Mouse (Mus musculus) intestine, embryonic 16.5 days (tissue): Measurements from ENCODE around the gene Chd9. TPM values are rescaled to one million over a fixed set of nuclear protein-coding genes. Genes with fewer than 3 reads are reported as not detected.

ENCODE experiments used
- ATAC-seq: fragments of 200-750 bp; cut with Nextera tagmentation; 2 replicates; pipeline ENCODE4 v1.8.0; 2017; ENCODE audit warnings: moderate TSS enrichment, moderate library complexity
- H3K27ac ChIP-seq: fragments of 300-500 bp; sonication (generic); 2 replicates; pipeline ENCODE4 v1.5.1; 2014; ENCODE audit warnings: mild to moderate bottlenecking, low read length
- H3K27me3 ChIP-seq: fragments of 300-500 bp; sonication (generic); replicated peaks from 2 replicates; pipeline ENCODE4 v1.6.1; 2014; ENCODE audit warnings: low read length, control low read depth, mixed read lengths; ENCODE audit not compliant: control insufficient read depth, insufficient read depth
- H3K36me3 ChIP-seq: fragments of 300-500 bp; sonication (generic); 2 replicates; pipeline ENCODE4 v1.6.1; 2014; ENCODE audit warnings: low read length, control low read depth; ENCODE audit not compliant: control insufficient read depth, insufficient read depth
- H3K4me1 ChIP-seq: fragments of 300-500 bp; sonication (generic); 2 replicates; pipeline ENCODE4 v1.6.1; 2014; ENCODE audit warnings: low read length, control low read depth, mixed read lengths; ENCODE audit not compliant: control insufficient read depth, insufficient read depth
- H3K4me2 ChIP-seq: fragments of 300-500 bp; sonication (generic); 2 replicates; pipeline ENCODE4 v1.6.1; 2014; ENCODE audit warnings: low read depth, low read length, control low read depth
- H3K4me3 ChIP-seq: fragments of 300-500 bp; sonication (generic); 2 replicates; pipeline ENCODE4 v1.5.1; 2014; ENCODE audit warnings: mild to moderate bottlenecking, low read length
- H3K9ac ChIP-seq: fragments of 300-500 bp; sonication (generic); 2 replicates; pipeline ENCODE4 v1.6.1; 2014; ENCODE audit warnings: low read depth, low read length
- H3K9me3 ChIP-seq: fragments of 300-500 bp; sonication (generic); 2 replicates; pipeline ENCODE4 v1.6.1; 2016; ENCODE audit warnings: low read length, control low read depth; ENCODE audit not compliant: control insufficient read depth
- WGBS: fragments of 180-500 bp; shearing (Covaris S2); extraction: QIAGEN DNeasy Blood & Tissue Kit; methylation state at CpG from one replicate; pipeline ENCODE4 v1.1.7; 2014; 5-methylcytosine and 5-hydroxymethylcytosine counted together
- polyA plus RNA-seq: library from polyadenylated mRNA; unstranded; fragments of >200 nt; fragmentation: Nextera tagmentation; extraction: Ambion mirVana; gene quantifications from 2 replicates; pipeline ENCODE4 v1.2.1, GENCODE M21; 2015

Gene Chd9
- polyA plus RNA-seq, result 283 and 397 TPM in 2 replicates

GRCm38 (mm10) chr8:90828181-90828986 lies at the start of gene Chd9:
TSS of gene Chd9 (plus strand) at chr8:90828352.
- peak within 1 kb of the TSS; percentile 85 for H3K4me2 ChIP-seq
- ATAC-seq, result peak; percentile 83
- 2% methylated on average over 39 of the region's 39 CpGs for WGBS

GRCm38 (mm10) chr8:90791616-90792015 lies 36.5 kb upstream of the Chd9 start:
- no peaks in the 10 kb centered on the region for H3K27me3 ChIP-seq
- 91% methylated on average over 1 of the region's 1 CpGs for WGBS
- H3K4me2 ChIP-seq, result no peak overlapping the region
- no peaks in the 10 kb centered on the region for H3K9me3 ChIP-seq
- ATAC-seq, result no peak
- peaks cover 5% of the 10 kb centered on the region; the same call in 1 of the 2 replicates for H3K4me1 ChIP-seq
- no peaks in the 10 kb centered on the region for H3K36me3 ChIP-seq
- H3K27ac ChIP-seq, result no peak overlapping the region
- H3K4me3 ChIP-seq, result no peak overlapping the region
- no peak overlapping the region for H3K9ac ChIP-seq

More at GRCm38 (mm10) chr8:90828181-90828986, at the start of gene Chd9:
- Histone ChIP-seq H3K27me3 (no peaks in the 10 kb centered on the region), H3K4me1 (peaks cover 19% of the 10 kb centered on the region), H3K9ac (peak within 1 kb of the TSS; percentile 82), H3K27ac (peak within 1 kb of the TSS; percentile 61), H3K36me3 (no peaks in the 10 kb centered on the region), H3K9me3 (no peaks in the 10 kb centered on the region), H3K4me3 (peak within 1 kb of the TSS; percentile 68)

- WGBS, result 6% methylated on average over 3 of the region's 3 CpGs
- peak; percentile 62; the same call in 1 of the 2 replicates for ATAC-seq
- no peak overlapping the region for H3K27ac ChIP-seq
Observed at GRCm38 (mm10) chr8:90793710-90794109, 34.4 kb upstream of the Chd9 start.

GRCm38 (mm10) chr8:90794990-90795861 lies 32.9 kb upstream of the Chd9 start:
- no peak overlapping the region for H3K27ac ChIP-seq
- peaks cover 5% of the 10 kb centered on the region; the same call in 1 of the 2 replicates for H3K4me1 ChIP-seq
- ATAC-seq, result peak; percentile 84
- 9% methylated on average over 12 of the region's 12 CpGs for WGBS
- H3K9ac ChIP-seq, result 0 out of 2 replicates have a peak overlapping the region, but pooled peaks have one; percentile 33
- no peaks in the 10 kb centered on the region for H3K36me3 ChIP-seq
- no peaks in the 10 kb centered on the region for H3K9me3 ChIP-seq
- peak overlapping the region; percentile 25; the same call in 1 of the 2 replicates for H3K4me3 ChIP-seq
- peak overlapping the region; percentile 32 for H3K4me2 ChIP-seq
- no peaks in the 10 kb centered on the region for H3K27me3 ChIP-seq

More at GRCm38 (mm10) chr8:90793710-90794109, 34.4 kb upstream of the Chd9 start:
- Histone ChIP-seq H3K4me2 (no peak overlapping the region), H3K9ac (no peak overlapping the region), H3K9me3 (no peaks in the 10 kb centered on the region), H3K36me3 (no peaks in the 10 kb centered on the region), H3K27me3 (no peaks in the 10 kb centered on the region), H3K4me3 (no peak overlapping the region), H3K4me1 (peaks cover 5% of the 10 kb centered on the region; the same call in 1 of the 2 replicates)

- Histone ChIP-seq H3K4me2 (no peak overlapping the region), H3K36me3 (no peaks in the 10 kb centered on the region), H3K9me3 (0 out of 2 replicates have a peak, but pooled peaks cover 3% of the 10 kb centered on the region), H3K27me3 (no peaks in the 10 kb centered on the region), H3K4me3 (no peak overlapping the region), H3K9ac (no peak overlapping the region), H3K4me1 (peaks cover 2% of the 10 kb centered on the region; the same call in 1 of the 2 replicates), H3K27ac (no peak overlapping the region)
- 75% methylated on average over 5 of the region's 5 CpGs for WGBS
- ATAC-seq, result no peak
Observed at GRCm38 (mm10) chr8:90799473-90799872, 28.7 kb upstream of the Chd9 start.

GRCm38 (mm10) chr8:90813602-90814320 lies 14.4 kb upstream of the Chd9 start:
- H3K27ac ChIP-seq, result no peak overlapping the region
- H3K9ac ChIP-seq, result no peak overlapping the region
- H3K4me3 ChIP-seq, result no peak overlapping the region
- ATAC-seq, result no peak
- no peaks in the 10 kb centered on the region for H3K9me3 ChIP-seq
- WGBS, result 86% methylated on average over 10 of the region's 10 CpGs
- no peaks in the 10 kb centered on the region for H3K36me3 ChIP-seq
- H3K27me3 ChIP-seq, result no peaks in the 10 kb centered on the region
- H3K4me2 ChIP-seq, result no peak overlapping the region
- no peaks in the 10 kb centered on the region for H3K4me1 ChIP-seq

GRCm38 (mm10) chr8:90816061-90816882 lies 11.9 kb upstream of the Chd9 start:
- Histone ChIP-seq H3K9me3 (no peaks in the 10 kb centered on the region), H3K4me3 (no peak overlapping the region), H3K9ac (no peak overlapping the region), H3K4me2 (no peak overlapping the region), H3K27ac (no peak overlapping the region), H3K36me3 (no peaks in the 10 kb centered on the region), H3K27me3 (no peaks in the 10 kb centered on the region), H3K4me1 (no peaks in the 10 kb centered on the region)
- no peak for ATAC-seq
- 74% methylated on average over 23 of the region's 23 CpGs for WGBS

- 58% methylated on average over 2 of the region's 2 CpGs for WGBS
- no peaks in the 10 kb centered on the region for H3K36me3 ChIP-seq
- H3K4me3 ChIP-seq, result no peak within 1 kb of the TSS
- no peak within 1 kb of the TSS for H3K9ac ChIP-seq
- no peak for ATAC-seq
- no peak within 1 kb of the TSS for H3K27ac ChIP-seq
- no peaks in the 10 kb centered on the region for H3K9me3 ChIP-seq
- no peak within 1 kb of the TSS for H3K4me2 ChIP-seq
- no peaks in the 10 kb centered on the region for H3K27me3 ChIP-seq
- H3K4me1 ChIP-seq, result no peaks in the 10 kb centered on the region
Observed at GRCm38 (mm10) chr8:90817293-90817692, 10.9 kb upstream of the Chd9 start, which contains the start of gene Gm19935. TSS of gene Gm19935 (minus strand) at chr8:90817393.
